27 mouse cellular contexts compared by ENCODE assay signal in the genomic region with DNA sequence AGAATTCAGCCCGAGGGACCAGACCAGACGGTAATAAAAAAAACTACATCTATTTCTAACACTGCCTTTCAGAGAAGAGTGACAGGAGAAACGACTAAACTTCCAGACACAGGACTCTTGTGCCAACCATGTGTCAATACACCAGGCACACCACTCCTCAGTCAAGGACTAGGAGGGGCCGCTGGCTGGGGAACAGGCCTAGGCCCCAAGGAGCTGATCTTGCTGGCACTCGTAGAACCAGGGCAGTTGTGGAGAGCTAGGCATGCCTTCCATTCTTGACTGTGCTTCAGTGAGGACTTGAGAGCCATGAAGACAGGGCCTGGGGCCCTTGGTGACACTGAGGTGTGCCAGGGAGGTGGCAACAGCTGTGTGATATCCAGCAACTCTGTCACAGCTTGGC.
DNase-seq lines count a peak whose midpoint lies in the region; ATAC-seq and TF ChIP-seq lines count a peak whose summit lies in the region.
"Had no signal": no experiment of that assay in that cellular context is flagged by ENCODE, and none has a peak within 500 bp of the region (broad histone marks: within the 10 kb centered on the region; RNA-seq: fewer than 3 reads in every experiment).

No protein-coding gene starts in this region.

- no peak for DNase-seq in heart, postnatal 10 days
- DNase-seq in lung, adult 18-20 months, result peak; percentile 85 to 88
- DNase-seq in lung, embryonic 14.5 days, result peak; percentile 44
- peak; percentile 83 for DNase-seq in lung, postnatal 25 days (ENCODE audit: low spot score)
- DNase-seq in kidney, adult 9 months, result no peak
- DNase-seq in right cerebral cortex, postnatal 25 days, result no peak
- DNase-seq: B cell, adult 2 months; cerebellum, adult 11-12 months; cerebellum, postnatal 10 days; gastrocnemius, postnatal 25 days; kidney, postnatal 25 days; retina, postnatal 1 day; thymus, postnatal 14 days had no signal

- H3K27me3 ChIP-seq in heart, embryonic 13.5 days (replicated peaks), result no peaks in the 10 kb centered on the region
- no peaks in the 10 kb centered on the region for H3K27me3 ChIP-seq in lung, embryonic 14.5 days (ENCODE audit: insufficient read depth, low read length)
- H3K27me3 ChIP-seq: CH12.LX; embryonic facial prominence, embryonic 12.5 days; forebrain, embryonic 13.5 days; liver, embryonic 12.5 days; neural tube, embryonic 13.5 days; Patski had no signal

- H3K9ac ChIP-seq in heart, embryonic 13.5 days, result no peak overlapping the region
- no peak overlapping the region for H3K9ac ChIP-seq in lung, embryonic 14.5 days
- H3K9ac ChIP-seq: embryonic facial prominence, embryonic 12.5 days; forebrain, embryonic 13.5 days; limb, embryonic 13.5 days; liver, embryonic 12.5 days; neural tube, embryonic 13.5 days had no signal

- no peak for TF ChIP-seq CTCF in lung, embryonic 14.5 days (IDR thresholded peaks at IDR 0.05; ENCODE audit: low read depth)

- H3K27ac ChIP-seq in heart, embryonic 13.5 days (replicated peaks), result peak overlapping the region; percentile 70
- H3K27ac ChIP-seq in lung, embryonic 14.5 days (ENCODE audit: low read depth), result peak overlapping the region; percentile 30; the same call in 1 of the 2 replicates
- H3K27ac ChIP-seq: embryonic facial prominence, embryonic 12.5 days; forebrain, embryonic 13.5 days; hindbrain, postnatal 0 days; limb, embryonic 13.5 days; liver, embryonic 12.5 days; macrophage; neural tube, embryonic 13.5 days had no signal

- peaks cover 5% of the 10 kb centered on the region; the same call in 1 of the 2 replicates for H3K36me3 ChIP-seq in heart, embryonic 13.5 days
- H3K36me3 ChIP-seq in lung, embryonic 14.5 days (ENCODE audit: insufficient read depth), result no peaks in the 10 kb centered on the region
- H3K36me3 ChIP-seq: embryonic facial prominence, embryonic 12.5 days; G1E; limb, embryonic 13.5 days; liver, embryonic 12.5 days; neural tube, embryonic 13.5 days had no signal

- no peak overlapping the region for H3K4me2 ChIP-seq in heart, embryonic 13.5 days
- H3K4me2 ChIP-seq in lung, embryonic 14.5 days, result no peak overlapping the region
- H3K4me2 ChIP-seq: embryonic facial prominence, embryonic 12.5 days; forebrain, embryonic 13.5 days; limb, embryonic 13.5 days; liver, embryonic 12.5 days; neural tube, embryonic 13.5 days had no signal

- 41% methylated on average over 5 of the region's 5 CpGs for WGBS in heart, embryonic 13.5 days
- WGBS in lung, embryonic 14.5 days, result 47% methylated on average over 5 of the region's 5 CpGs

- peaks cover 65% of the 10 kb centered on the region for H3K4me1 ChIP-seq in heart, embryonic 13.5 days
- peaks cover 7% of the 10 kb centered on the region; the same call in 1 of the 2 replicates for H3K4me1 ChIP-seq in lung, embryonic 14.5 days (ENCODE audit: insufficient read depth)

- no peaks in the 10 kb centered on the region for H3K9me3 ChIP-seq in heart, embryonic 13.5 days
- H3K9me3 ChIP-seq in lung, embryonic 14.5 days (ENCODE audit: low read depth, low read length), result no peaks in the 10 kb centered on the region
- H3K9me3 ChIP-seq: embryonic facial prominence, embryonic 12.5 days; forebrain, embryonic 13.5 days; G1E; limb, embryonic 13.5 days; liver, embryonic 12.5 days; neural tube, embryonic 13.5 days had no signal

- no peak for ATAC-seq in heart, embryonic 13.5 days (ENCODE audit: extremely low read depth, insufficient number of reproducible peaks, low FRiP score, low TSS enrichment)
- no peak for ATAC-seq in lung, embryonic 14.5 days (ENCODE audit: insufficient read depth)
- ATAC-seq: forebrain, embryonic 13.5 days; hindbrain, postnatal 0 days; intestine, embryonic 16.5 days; liver, embryonic 12.5 days; midbrain, embryonic 16.5 days; Patski had no signal

- intact Hi-C loops in heart, postnatal 10 days (cut with DNase I), result no loop called here

- H3K4me3 ChIP-seq in heart, embryonic 13.5 days, result no peak overlapping the region
- no peak overlapping the region for H3K4me3 ChIP-seq in lung, embryonic 14.5 days (ENCODE audit: low read depth, low read length)
- H3K4me3 ChIP-seq: embryonic facial prominence, embryonic 12.5 days; forebrain, embryonic 13.5 days; limb, embryonic 13.5 days; liver, embryonic 12.5 days; myocyte; neural tube, embryonic 13.5 days had no signal

Comparison
In these comparisons a context has a peak if more than half of its experiments do, and no peak if none do; other contexts are left out.
1. DNase-seq: peak in lung, adult 18-20 months (2 of 2), lung, embryonic 14.5 days (single experiment) and lung, postnatal 25 days (single experiment); none in heart, postnatal 10 days (0 of 2), kidney, adult 9 months (single experiment) and right cerebral cortex, postnatal 25 days (single experiment).